Mouse (Mus musculus): ENCODE results near the gene Ppp6r3.

Gene Ppp6r3

DNA sequence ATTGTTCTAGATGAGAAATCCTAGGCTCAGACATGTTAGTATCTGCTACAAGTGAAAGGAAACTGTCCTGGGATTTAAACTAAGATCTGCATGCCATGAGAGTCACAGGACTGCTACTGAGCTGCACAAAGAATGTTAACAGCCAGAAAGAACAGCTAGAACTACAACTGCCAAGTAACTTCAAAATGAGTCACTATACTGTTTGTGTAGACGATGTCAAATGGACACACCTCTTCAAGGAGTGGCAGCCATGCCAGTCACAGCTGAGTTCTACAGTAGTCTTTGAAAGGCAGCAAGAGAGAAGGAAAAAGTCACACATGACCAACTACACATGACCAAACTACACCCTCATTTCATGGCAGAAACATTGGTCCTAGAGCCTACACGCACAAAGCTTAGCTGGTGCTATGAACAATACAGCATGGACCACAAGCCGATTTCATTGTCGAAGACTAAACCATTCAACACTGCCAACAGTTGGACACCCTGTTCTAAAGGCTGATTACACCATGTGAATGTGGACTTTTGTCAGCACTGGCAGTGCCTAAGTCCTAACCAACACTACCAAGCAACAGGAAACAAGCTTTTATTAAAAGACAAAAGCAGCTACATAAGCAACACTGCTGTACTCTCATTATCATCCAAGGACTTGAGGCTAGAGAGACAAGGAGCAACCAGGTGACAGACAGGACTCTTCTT, 55.9 kb downstream of the Ppp6r3 start:
- no peak for DNase-seq (ENCODE audit: low spot score)

- no peak for DNase-seq (ENCODE audit: low spot score)
These were observed 78.3 kb downstream of the Ppp6r3 start for GRCm38 (mm10) chr19:3497216-3497615.

- no peak for DNase-seq (ENCODE audit: low spot score)
These were observed 85.7 kb downstream of the Ppp6r3 start for GRCm38 (mm10) chr19:3489826-3490225.

DNA sequence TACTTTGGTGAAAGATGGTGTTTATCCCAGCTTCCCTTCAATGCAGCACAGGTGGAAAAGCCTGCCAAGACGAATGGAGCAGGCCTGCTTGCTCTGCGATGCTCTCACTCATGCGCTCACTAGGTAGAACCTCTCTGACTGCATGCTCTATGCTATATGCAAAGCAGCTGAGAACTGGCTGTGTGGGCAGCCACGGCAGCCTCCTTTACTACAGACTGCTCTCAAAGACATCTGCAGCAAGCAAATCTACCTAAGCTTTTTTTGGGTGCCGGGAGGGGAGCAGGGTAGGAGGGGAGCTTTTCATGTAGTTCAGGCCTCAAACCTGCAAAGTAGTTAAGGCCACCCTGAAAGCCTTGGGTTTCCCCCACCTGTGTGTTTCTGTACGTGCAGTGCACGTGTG, 92.7 kb downstream of the Ppp6r3 start:
- DNase-seq (ENCODE audit: low spot score): no peak

DNA sequence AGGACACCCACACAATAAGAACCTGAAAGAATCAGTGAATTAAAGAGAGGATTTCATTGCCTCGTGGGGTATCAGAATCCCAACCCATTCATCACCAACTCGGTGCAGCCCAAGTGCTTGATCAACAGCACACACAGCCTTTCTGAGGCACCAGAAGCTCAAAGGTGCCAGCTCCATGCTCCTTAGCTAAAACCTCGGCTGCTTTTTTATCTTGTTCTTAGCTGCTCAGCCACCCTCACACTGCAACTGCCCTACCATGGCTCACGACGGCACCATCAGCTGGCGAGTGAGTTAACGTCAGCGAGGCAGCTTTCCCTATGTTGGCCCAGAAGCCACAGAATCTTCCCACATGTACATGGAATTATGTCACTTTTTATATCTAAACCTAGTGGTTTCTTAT, 95.4 kb downstream of the Ppp6r3 start:
- DNase-seq (ENCODE audit: low spot score): no peak

DNA sequence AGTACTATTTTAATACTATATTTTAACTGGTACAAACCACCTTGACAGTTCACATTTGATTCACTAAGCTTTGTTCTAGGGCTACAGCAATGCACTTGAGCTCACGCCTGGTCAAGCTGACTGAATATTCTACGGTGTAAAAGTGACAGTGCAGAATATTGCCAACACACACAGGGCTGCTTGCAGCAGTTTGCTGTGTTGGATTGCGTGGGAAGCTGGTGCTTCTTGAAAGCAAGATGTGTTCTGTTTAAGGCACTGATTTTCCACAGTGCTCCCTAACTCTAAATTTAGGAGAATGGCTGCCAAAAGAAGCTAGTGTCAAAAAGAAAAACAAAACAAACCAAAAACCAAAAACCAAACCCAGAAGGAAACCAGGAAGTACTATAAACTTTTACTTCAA, 98.6 kb downstream of the Ppp6r3 start:
- DNase-seq (ENCODE audit: low spot score): no peak

- DNase-seq (ENCODE audit: low spot score): no peak
These were observed 104.3 kb downstream of the Ppp6r3 start for GRCm38 (mm10) chr19:3471218-3471617.

DNA sequence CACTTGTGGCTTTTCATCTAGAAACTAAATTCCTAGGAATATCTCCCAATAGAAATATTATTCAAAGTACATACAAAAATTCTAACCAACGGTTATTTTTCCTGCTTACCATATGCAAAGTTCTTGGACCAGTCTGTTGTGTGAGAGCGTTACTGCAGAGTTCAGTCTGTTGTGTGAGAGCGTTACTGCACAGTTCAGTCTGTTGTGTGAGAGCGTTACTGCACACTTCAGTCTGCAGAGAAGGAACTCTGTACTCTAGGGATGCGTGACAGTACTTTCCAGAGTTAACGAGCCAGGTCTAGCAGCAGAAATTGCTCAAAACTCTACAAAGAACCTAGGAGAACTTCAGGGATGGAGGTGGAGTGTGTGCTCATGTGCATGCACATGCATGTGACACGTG, 108.0 kb downstream of the Ppp6r3 start:
- no peak for DNase-seq (ENCODE audit: low spot score)

DNA sequence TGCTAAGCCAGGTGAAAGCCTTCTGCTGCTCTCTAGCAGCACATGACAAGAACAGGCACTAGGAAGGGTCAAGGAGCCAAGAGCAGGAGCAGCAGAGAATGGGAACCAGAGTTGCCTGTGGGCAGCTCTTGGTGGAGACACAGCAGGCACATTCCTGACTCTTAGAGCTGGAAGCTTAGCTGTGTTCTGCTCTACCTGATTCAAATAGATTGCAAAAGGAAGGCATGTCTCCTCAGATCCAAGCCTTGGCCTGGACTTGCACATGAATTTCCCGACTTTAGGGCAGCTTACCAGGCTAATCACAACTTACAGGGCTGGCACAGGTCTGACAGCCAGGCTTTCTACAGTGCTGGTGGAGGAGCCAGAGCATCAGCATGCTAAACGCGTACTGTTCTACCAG, 115.6 kb downstream of the Ppp6r3 start:
- no peak for DNase-seq (ENCODE audit: low spot score)

GRCm38 (mm10) chr19:3458331-3459099, 117.0 kb downstream of the Ppp6r3 start:
- DNase-seq (ENCODE audit: low spot score): no peak

DNA sequence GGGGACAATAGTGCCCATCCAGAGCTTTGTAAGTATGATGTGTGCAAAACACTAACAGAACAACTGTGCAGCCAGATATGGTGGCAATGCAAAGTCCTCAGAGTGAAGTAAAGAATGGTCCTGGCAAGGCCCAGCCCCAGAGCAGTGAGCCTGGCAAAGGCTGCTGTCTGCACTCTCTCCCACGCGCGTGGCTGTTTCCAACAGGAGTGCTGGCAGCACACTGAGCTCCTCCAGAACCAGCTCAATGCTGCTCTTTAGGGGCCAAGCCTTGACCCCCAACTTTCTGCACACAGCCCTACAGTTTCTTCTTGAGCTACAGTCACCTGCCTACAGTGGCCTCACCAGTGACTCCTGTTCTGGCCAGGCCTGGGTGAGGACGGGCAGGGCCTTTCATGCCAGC, 117.8 kb downstream of the Ppp6r3 start:
- no peak for DNase-seq (ENCODE audit: low spot score)

DNA sequence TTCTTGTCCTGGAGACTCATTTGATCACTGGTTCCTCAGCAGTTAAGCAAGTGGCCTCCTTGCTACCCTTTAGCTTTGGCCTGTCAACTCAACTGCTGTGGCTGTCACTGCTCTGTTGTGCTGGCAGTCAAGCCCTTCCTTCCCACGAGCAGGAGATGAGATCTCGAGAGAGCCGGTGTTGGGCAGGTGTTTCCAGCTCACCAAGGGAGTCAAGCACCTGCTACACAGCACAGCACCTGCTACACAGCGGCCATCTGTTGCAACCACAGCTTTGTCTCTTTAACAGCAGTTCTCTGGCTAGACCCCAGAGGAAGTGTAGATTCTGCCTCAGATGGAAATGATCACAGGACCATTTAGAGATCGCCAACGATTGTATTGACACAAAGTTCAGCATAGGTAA, 123.9 kb downstream of the Ppp6r3 start:
- no peak for DNase-seq (ENCODE audit: low spot score)

DNA sequence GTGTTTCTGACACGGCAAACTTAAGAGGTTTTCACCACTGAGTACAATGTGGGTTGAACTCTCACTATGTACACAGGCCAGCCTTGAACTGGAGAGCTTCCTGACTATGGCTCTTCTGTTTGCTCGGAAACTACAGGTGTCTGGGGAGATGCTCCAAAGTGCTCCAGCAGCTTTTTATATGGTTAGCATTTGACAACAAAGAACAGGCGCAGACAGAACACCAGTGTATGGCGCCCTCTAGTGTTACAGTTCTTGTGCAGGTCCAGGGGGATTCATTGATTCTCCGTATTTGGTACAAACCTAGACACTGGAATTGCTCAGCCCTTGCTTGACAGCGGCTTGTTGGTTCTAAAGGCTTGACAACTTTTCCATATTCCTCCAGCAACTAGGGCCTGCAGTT, 124.4 kb downstream of the Ppp6r3 start:
- peak; percentile 92 for DNase-seq (ENCODE audit: low spot score)

DNA sequence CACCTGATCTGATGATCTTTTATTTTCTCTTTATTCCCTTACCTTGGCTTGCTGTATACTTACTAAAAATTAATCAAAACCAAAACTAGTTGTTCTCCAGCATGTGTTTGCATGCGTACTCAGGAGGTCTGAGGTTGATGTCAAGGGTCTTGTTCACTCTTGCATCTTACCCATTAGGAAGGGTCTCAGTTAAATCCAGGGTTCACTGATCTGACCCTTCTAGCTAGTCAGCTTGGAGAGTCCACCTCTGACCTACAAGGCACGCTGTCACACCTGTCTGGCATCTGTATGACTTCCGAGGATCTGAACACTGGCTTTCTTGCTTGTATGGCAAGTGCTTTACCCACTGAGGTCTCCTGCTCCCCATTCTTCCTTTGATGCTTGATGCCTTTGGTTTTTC, 124.8 kb downstream of the Ppp6r3 start:
- DNase-seq (ENCODE audit: low spot score): no peak

DNA sequence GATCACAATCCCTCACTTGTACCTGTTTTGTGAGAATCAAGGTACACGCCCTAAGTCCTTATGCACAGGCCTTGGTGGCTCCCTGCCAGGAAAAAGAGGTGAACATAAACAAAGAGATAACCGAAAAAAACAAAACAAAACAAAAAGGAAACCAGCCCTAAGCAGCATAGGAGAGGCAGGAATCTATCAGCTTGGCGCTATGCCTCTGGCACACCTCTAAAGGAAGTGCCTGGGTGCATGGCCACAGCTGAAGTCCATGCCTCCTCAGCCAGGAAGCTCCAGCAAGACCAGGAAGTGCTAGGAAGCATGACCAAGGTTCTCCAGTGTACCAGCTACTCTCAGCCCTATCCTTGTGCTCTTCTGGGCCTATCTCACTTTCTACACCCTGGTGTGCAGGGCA, 126.3 kb downstream of the Ppp6r3 start:
- DNase-seq (ENCODE audit: low spot score): no peak

DNA sequence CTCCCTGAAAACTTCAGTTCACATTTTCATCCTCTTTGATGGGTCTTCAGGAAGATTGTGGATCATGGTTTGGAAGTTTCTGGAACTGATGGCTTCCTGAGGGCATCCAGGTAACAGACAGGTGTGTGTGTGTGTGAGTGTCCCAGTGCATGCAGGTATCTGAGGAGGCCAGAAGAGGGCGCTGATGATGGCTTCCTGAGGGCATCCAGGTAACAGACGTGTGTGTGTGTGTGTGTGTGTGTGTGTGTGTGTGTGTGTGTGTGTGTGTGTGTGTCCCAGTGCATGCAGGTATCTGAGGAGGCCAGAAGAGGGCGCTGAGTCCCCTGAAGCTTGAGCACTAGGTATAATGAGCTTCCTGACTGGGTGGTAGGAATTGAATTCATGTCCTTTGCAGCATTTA, 128.2 kb downstream of the Ppp6r3 start:
- no peak for DNase-seq (ENCODE audit: low spot score)

DNA sequence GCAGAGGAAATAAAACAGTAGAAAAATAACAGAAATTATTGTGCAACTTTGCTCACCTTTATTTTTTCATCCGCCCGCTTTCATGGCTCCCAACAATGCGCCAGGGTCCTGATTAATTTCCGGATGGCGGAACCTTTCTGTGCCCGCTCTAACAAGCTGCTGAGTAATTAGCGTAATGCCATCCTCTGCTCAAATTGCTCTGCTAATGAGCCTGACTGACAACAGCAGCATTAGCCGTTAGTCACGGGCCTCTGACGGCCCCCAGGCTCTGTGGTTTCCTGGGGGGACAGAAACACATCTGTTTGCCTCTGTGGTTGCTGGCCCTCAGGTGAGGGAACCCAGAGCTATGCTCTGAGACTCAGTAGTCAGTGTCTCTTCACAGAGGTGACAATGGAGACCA, 134.5 kb downstream of the Ppp6r3 start:
- DNase-seq (ENCODE audit: low spot score): no peak

- DNase-seq (ENCODE audit: low spot score): no peak
These were observed 134.9 kb downstream of the Ppp6r3 start for GRCm38 (mm10) chr19:3440667-3441066.

- no peak for DNase-seq (ENCODE audit: low spot score)
These were observed 137.6 kb downstream of the Ppp6r3 start for GRCm38 (mm10) chr19:3437980-3438379.

GRCm38 (mm10) chr19:3436840-3437239, 138.7 kb downstream of the Ppp6r3 start:
- DNase-seq (ENCODE audit: low spot score): peak; percentile 34

DNA sequence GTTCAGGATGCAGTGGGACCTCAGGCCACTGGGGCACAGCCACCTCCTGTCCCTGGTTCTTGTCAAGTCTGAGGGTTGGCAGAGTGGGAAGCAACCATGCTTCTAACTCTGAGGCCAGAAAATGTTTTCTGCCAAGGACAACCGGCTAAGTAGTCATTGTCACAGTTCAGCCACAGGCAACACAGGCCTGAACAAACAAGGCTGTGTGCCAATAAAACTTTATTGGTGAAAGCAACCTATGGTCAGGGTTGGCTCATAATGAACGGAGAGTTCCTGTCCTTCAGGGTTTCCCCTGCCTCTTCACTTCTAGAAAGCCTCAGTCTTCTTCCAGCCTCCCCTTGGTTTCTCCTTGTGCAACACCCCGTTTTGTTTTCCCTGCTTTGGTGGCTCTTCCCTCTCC, 139.7 kb downstream of the Ppp6r3 start:
- DNase-seq (ENCODE audit: low spot score): no peak

DNA sequence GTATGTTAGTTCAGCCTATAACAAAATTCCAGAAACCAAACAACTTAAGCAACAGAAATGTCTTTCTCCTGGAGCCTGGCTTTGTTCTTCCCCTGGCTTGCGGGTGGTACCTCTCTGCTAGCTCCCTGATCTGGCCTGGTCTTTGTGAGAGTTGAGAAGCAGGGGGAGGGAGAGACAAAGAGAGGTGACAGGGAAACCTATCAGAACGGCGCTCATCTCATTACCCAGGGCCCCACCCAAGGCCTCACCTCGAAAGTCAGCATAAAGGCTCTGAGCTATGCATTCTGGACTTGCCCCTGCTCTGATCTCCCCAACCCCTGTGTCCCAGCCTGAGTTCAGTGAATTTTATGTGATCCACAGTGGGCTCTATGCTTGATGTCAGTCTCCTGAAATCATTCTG, 140.9 kb downstream of the Ppp6r3 start:
- DNase-seq (ENCODE audit: low spot score): no peak

- DNase-seq (ENCODE audit: low spot score): peak; percentile 23
These were observed 141.4 kb downstream of the Ppp6r3 start for GRCm38 (mm10) chr19:3434124-3434523.

GRCm38 (mm10) chr19:3431969-3432368, 143.6 kb downstream of the Ppp6r3 start:
- DNase-seq (ENCODE audit: low spot score): no peak
